Mouse (Mus musculus): ENCODE results near the gene Gm1113. TPM values are rescaled to one million over a fixed set of nuclear protein-coding genes. Genes with fewer than 3 reads are reported as not detected.

Gene Gm1113
- polyA plus RNA-seq, 1 experiment = not detected

GRCm38 (mm10) chr9:35529141-35529540, 11.1 kb upstream of the Gm1113 start:
- DNase-seq (ENCODE audit: low spot score) = no peak

GRCm38 (mm10) chr9:35523941-35524411, 5.9 kb upstream of the Gm1113 start:
- no peak for DNase-seq (ENCODE audit: low spot score)

GRCm38 (mm10) chr9:35523541-35523940, 5.5 kb upstream of the Gm1113 start:
- DNase-seq (ENCODE audit: low spot score) = no peak

GRCm38 (mm10) chr9:35522821-35523515, 4.9 kb upstream of the Gm1113 start:
- no peak for DNase-seq (ENCODE audit: low spot score)

- DNase-seq (ENCODE audit: low spot score) = no peak
These were observed 4.2 kb upstream of the Gm1113 start for GRCm38 (mm10) chr9:35522241-35522640.

- no peak for DNase-seq (ENCODE audit: low spot score)
These were observed 2.7 kb upstream of the Gm1113 start for GRCm38 (mm10) chr9:35520631-35521348.

- no peak for DNase-seq (ENCODE audit: low spot score)
These were observed 1.4 kb downstream of the Gm1113 start for GRCm38 (mm10) chr9:35516711-35517110.

- no peak for DNase-seq (ENCODE audit: low spot score)
These were observed 1.9 kb downstream of the Gm1113 start for GRCm38 (mm10) chr9:35516182-35516581.

GRCm38 (mm10) chr9:35513900-35514299, 4.2 kb downstream of the Gm1113 start:
- DNase-seq (ENCODE audit: low spot score) = no peak

GRCm38 (mm10) chr9:35508234-35508633, 9.8 kb downstream of the Gm1113 start:
- no peak for DNase-seq (ENCODE audit: low spot score)

GRCm38 (mm10) chr9:35502361-35503000, 15.6 kb downstream of the Gm1113 start:
- DNase-seq (ENCODE audit: low spot score) = no peak

GRCm38 (mm10) chr9:35499946-35500345, 18.1 kb downstream of the Gm1113 start:
- no peak for DNase-seq (ENCODE audit: low spot score)

- no peak for DNase-seq (ENCODE audit: low spot score)
These were observed 22.6 kb downstream of the Gm1113 start for GRCm38 (mm10) chr9:35495471-35495870.

GRCm38 (mm10) chr9:35494937-35495336, 23.1 kb downstream of the Gm1113 start:
- DNase-seq (ENCODE audit: low spot score) = no peak

GRCm38 (mm10) chr9:35493733-35494092, 24.4 kb downstream of the Gm1113 start:
- no peak for DNase-seq (ENCODE audit: low spot score)

- DNase-seq (ENCODE audit: low spot score) = no peak
These were observed 24.9 kb downstream of the Gm1113 start for GRCm38 (mm10) chr9:35493033-35493732.

GRCm38 (mm10) chr9:35491109-35491866, 26.8 kb downstream of the Gm1113 start:
- DNase-seq (ENCODE audit: low spot score) = no peak

GRCm38 (mm10) chr9:35488496-35488895, 29.6 kb downstream of the Gm1113 start:
- no peak for DNase-seq (ENCODE audit: low spot score)

GRCm38 (mm10) chr9:35486616-35487015, 31.5 kb downstream of the Gm1113 start:
- no peak for DNase-seq (ENCODE audit: low spot score)

- DNase-seq (ENCODE audit: low spot score) = no peak
These were observed 34.1 kb downstream of the Gm1113 start for GRCm38 (mm10) chr9:35483949-35484348.
